Mouse (Mus musculus) heart, embryonic 14.5 days (tissue): ENCODE data around the gene Ago3. TPM values are rescaled to one million over a fixed set of nuclear protein-coding genes. Genes with fewer than 3 reads are reported as not detected.

ENCODE experiments used
- ATAC-seq: fragments of 200-750 bp; cut with Nextera tagmentation; 2 replicates; pipeline ENCODE4 v1.8.0; 2017; ENCODE audit warnings: low read depth, moderate TSS enrichment; ENCODE audit not compliant: insufficient number of reproducible peaks, insufficient read depth, low FRiP score
- H3K27ac ChIP-seq, 2 experiments: fragments of 200-500 bp in 1 of 2; fragments of 300-500 bp in 1 of 2; sonication (generic) in 1 of 2; replicated peaks in 1 of 2; 2 replicates each; pipeline ENCODE4 v1.5.1; 2012 to 2014; ENCODE audit warnings: low read depth in 2 of 2, low read length in 2 of 2, control low read depth in 1 of 2, mild to moderate bottlenecking in 1 of 2, mixed read lengths in 1 of 2; ENCODE audit not compliant: control insufficient read depth in 1 of 2, insufficient read depth in 1 of 2
- H3K27me3 ChIP-seq: fragments of 300-500 bp; sonication (generic); 2 replicates; pipeline ENCODE4 v1.6.1; 2014; ENCODE audit warnings: mild to moderate bottlenecking, low read length, control low read depth; ENCODE audit not compliant: control insufficient read depth, insufficient read depth
- H3K36me3 ChIP-seq: fragments of 300-500 bp; sonication (generic); 2 replicates; pipeline ENCODE4 v1.6.1; 2014; ENCODE audit warnings: mild to moderate bottlenecking, control low read depth, low read length, mixed read lengths; ENCODE audit not compliant: control insufficient read depth, insufficient read depth
- H3K4me1 ChIP-seq, 2 experiments: fragments of 200-500 bp in 1 of 2; fragments of 300-500 bp in 1 of 2; sonication (generic) in 1 of 2; 2 replicates each; pipeline ENCODE4 v1.6.1; 2012 to 2014; ENCODE audit warnings: low read length in 2 of 2, control low read depth in 1 of 2, mixed read lengths in 1 of 2; ENCODE audit not compliant: control insufficient read depth in 2 of 2, insufficient read depth in 2 of 2
- H3K4me2 ChIP-seq: fragments of 300-500 bp; sonication (generic); 2 replicates; pipeline ENCODE4 v1.6.1; 2014; ENCODE audit warnings: mild to moderate bottlenecking, low read length
- H3K4me3 ChIP-seq, 2 experiments: fragments of 200-500 bp in 1 of 2; fragments of 300-500 bp in 1 of 2; sonication (generic) in 1 of 2; 2 replicates each; pipeline ENCODE4 v1.5.1; 2012 to 2014; ENCODE audit warnings: low read length in 2 of 2, mild to moderate bottlenecking in 2 of 2, control low read depth in 1 of 2, low read depth in 1 of 2, moderate library complexity in 1 of 2; ENCODE audit not compliant: control insufficient read depth in 1 of 2, insufficient read depth in 1 of 2
- H3K9ac ChIP-seq: fragments of 300-500 bp; sonication (generic); 2 replicates; pipeline ENCODE4 v1.6.1; 2014; ENCODE audit warnings: mild to moderate bottlenecking, low read length
- H3K9me3 ChIP-seq: fragments of 300-500 bp; sonication (generic); 2 replicates; pipeline ENCODE4 v1.6.1; 2016; ENCODE audit warnings: low read length, control low read depth; ENCODE audit not compliant: control insufficient read depth
- WGBS: fragments of 180-500 bp; shearing (Covaris S2); extraction: QIAGEN DNeasy Blood & Tissue Kit; methylation state at CpG from one replicate; pipeline ENCODE4 v1.1.7; 2014; 5-methylcytosine and 5-hydroxymethylcytosine counted together
- polyA plus RNA-seq: library from polyadenylated mRNA; unstranded; fragments of >200 nt; fragmentation: Nextera tagmentation; extraction: Ambion mirVana; gene quantifications from 2 replicates; pipeline ENCODE4 v1.2.1, GENCODE M21; 2014

Gene Ago3
- polyA plus RNA-seq, 1 experiment from 2014 or later = 11.1 TPM

DNA sequence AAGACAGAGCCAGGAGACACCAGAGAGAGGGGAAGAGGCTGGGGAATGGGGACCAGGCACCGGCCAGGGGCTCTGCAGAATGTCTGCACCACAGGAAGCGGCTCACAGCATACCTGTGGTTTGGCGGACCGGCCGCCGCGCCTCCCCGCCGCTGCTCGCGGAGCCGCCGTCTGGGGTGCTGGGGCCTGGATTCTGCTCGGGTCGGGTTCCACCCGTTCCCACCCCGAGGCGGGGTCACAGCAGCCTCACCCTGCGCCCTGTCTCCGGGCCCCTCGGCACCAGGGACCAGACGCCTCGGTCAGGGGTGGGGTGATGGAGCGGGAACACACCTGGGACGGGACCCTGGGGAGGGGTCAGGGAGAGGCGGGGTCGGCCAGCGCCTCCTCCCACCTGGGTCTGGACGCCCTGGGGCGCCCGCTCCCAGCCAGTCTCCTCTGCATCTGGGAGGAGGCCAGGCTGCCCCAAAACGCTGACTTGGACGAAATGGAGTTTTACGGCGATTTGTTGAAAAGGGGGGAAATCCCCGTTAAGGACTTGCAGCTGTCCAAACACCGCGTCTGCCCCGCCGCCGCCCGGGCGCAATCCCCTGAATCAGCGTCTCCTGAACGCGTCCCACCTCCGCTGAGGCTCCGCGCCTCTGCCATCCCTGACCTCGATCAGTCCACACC, 128.3 kb downstream of the Ago3 start:
- H3K36me3 ChIP-seq = no peaks in the 10 kb centered on the region
- no peak for ATAC-seq
- peak overlapping the region; percentile 44; the same call in 1 of the 2 replicates for H3K9ac ChIP-seq
- under 1% methylated on average over 44 of the region's 50 CpGs for WGBS
- H3K4me2 ChIP-seq = peak overlapping the region; percentile 66
- H3K4me3 ChIP-seq = peak overlapping the region; percentile 4 to 35; a peak in 3 of 4 replicates
- H3K9me3 ChIP-seq = peaks cover 3% of the 10 kb centered on the region; the same call in 1 of the 2 replicates
- peaks cover 57% of the 10 kb centered on the region for H3K27me3 ChIP-seq
- H3K27ac ChIP-seq = no peak overlapping the region
- peaks cover 13 to 28% of the 10 kb centered on the region in 2 experiments; a peak in 3 of 4 replicates for H3K4me1 ChIP-seq

DNA sequence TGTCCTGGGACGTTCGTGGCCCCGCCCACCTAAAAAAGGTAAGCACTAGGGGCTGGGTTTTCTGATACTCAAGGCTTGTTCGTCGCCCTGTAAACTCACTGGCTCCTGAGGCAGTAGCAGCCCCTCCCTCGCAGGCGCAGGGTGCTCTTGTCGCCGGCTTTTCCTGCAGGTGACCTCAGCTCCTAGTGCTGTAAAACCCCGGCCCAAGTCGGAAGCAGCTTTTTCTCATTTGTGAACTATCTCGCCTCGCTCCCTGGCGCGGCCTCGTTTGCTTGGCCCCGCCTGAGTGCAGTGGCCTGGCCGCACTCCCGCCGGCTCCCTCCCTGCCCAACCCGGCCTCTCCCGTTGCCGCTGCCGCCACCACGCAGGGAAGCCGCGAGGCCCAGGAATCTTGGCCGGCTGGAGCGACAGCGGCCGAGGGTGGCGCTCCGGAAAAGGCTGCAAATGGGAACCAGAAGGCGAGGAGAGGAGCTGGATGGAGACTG, 132.7 kb downstream of the Ago3 start:
- Histone ChIP-seq H3K36me3 (no peaks in the 10 kb centered on the region), H3K27ac (no peak overlapping the region), H3K4me3 (peak overlapping the region; percentile 29 to 32), H3K27me3 (peaks cover 49% of the 10 kb centered on the region), H3K9ac (peak overlapping the region; percentile 63), H3K4me2 (peak overlapping the region; percentile 70), H3K4me1 (peaks cover 13 to 23% of the 10 kb centered on the region in 2 experiments; a peak in 3 of 4 replicates), H3K9me3 (no peaks in the 10 kb centered on the region)
- peak; percentile 29; the same call in 1 of the 2 replicates for ATAC-seq
- 1% methylated on average over 34 of the region's 34 CpGs for WGBS

DNA sequence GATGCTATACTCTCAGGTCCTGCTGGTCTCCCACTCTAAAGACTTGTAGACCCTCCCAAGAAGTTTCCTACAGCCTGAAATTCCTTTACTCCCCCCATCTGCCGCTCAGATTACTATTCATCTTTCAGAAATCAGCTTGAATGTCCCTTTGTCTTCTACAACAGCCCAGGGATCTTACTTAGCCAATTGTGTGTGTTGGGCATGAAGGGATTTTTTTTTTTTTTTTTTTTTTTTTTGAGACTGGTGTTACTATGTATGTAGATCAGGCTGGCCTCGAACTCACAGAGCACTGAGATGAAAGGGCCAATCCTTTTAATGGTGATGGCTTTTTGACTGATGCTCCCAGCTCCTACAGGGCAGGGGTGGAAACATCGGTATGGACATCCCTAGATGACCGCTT, 133.4 kb downstream of the Ago3 start:
- peaks cover 12 to 16% of the 10 kb centered on the region in 2 experiments for H3K4me1 ChIP-seq
- no peak overlapping the region for H3K4me3 ChIP-seq
- ATAC-seq = no peak
- H3K27me3 ChIP-seq = peaks cover 42% of the 10 kb centered on the region
- H3K36me3 ChIP-seq = no peaks in the 10 kb centered on the region
- no peak overlapping the region for H3K27ac ChIP-seq
- H3K9ac ChIP-seq = no peak overlapping the region
- no peak overlapping the region for H3K4me2 ChIP-seq
- WGBS = 41% methylated on average over 4 of the region's 4 CpGs
- H3K9me3 ChIP-seq = no peaks in the 10 kb centered on the region

GRCm38 (mm10) chr4:126295152-126295551, 134.2 kb downstream of the Ago3 start:
- Histone ChIP-seq H3K9ac (no peak overlapping the region), H3K4me3 (no peak overlapping the region), H3K36me3 (no peaks in the 10 kb centered on the region), H3K9me3 (no peaks in the 10 kb centered on the region), H3K4me2 (no peak overlapping the region), H3K4me1 (peaks cover 11 to 13% of the 10 kb centered on the region in 2 experiments), H3K27me3 (peaks cover 42% of the 10 kb centered on the region), H3K27ac (no peak overlapping the region)
- 69% methylated on average over 6 of the region's 6 CpGs for WGBS
- ATAC-seq = no peak

- peaks cover 56% of the 10 kb centered on the region for H3K27me3 ChIP-seq
- H3K27ac ChIP-seq = no peak overlapping the region
- H3K9ac ChIP-seq = no peak overlapping the region
These were observed 138.2 kb downstream of the Ago3 start for GRCm38 (mm10) chr4:126291196-126291595.

GRCm38 (mm10) chr4:126290314-126290713, 139.0 kb downstream of the Ago3 start:
- Histone ChIP-seq H3K27me3 (peaks cover 56% of the 10 kb centered on the region), H3K4me2 (no peak overlapping the region), H3K36me3 (no peaks in the 10 kb centered on the region), H3K27ac (no peak overlapping the region), H3K9me3 (peaks cover 5% of the 10 kb centered on the region; the same call in 1 of the 2 replicates), H3K9ac (no peak overlapping the region), H3K4me3 (no peak overlapping the region), H3K4me1 (peaks cover 7% of the 10 kb centered on the region in 2 experiments)
- ATAC-seq = no peak
- 81% methylated on average over 8 of the region's 8 CpGs for WGBS

More at GRCm38 (mm10) chr4:126291196-126291595, 138.2 kb downstream of the Ago3 start:
- Histone ChIP-seq H3K36me3 (no peaks in the 10 kb centered on the region), H3K4me1 (peaks cover 6 to 8% of the 10 kb centered on the region in 2 experiments), H3K9me3 (no peaks in the 10 kb centered on the region), H3K4me2 (no peak overlapping the region), H3K4me3 (no peak overlapping the region)
- WGBS = 15% methylated on average over 13 of the region's 13 CpGs
- ATAC-seq = no peak

DNA sequence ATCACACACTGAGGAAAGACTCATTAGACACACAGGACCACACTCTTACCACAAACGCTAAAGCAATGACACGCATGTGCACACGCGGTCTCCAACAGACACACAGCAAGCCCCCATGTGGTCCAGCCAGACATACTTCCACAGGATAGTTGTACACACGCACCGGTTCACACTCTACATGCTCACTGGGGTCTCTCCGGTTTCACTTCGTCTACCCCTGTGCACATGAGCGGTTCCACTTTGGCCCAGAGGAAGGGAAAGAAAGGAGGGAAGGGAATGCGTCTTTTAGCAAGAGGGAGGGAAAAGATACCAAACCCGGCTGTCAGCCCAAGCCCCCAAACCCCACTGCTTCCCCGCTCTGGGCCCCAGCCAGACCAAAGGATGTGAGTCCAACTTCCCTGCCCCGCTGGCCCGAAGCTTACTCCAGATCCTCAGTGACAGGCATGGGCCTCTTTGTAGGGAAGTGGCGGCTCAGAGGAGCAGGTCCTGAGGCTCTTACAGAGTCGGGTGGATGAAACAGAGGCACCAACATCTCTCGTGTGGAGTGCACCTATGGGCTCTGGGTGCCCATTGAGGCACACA, 141.2 kb downstream of the Ago3 start:
- Histone ChIP-seq H3K27ac (no peak overlapping the region), H3K4me2 (peak overlapping the region; percentile 37), H3K27me3 (peaks cover 63% of the 10 kb centered on the region), H3K9ac (no peak overlapping the region), H3K4me1 (peaks cover 7% of the 10 kb centered on the region in 2 experiments), H3K36me3 (no peaks in the 10 kb centered on the region), H3K4me3 (peak overlapping the region in 1 of 2 experiments; percentile 2; a peak in 1 of 4 replicates), H3K9me3 (peaks cover 5% of the 10 kb centered on the region; the same call in 1 of the 2 replicates)
- no peak for ATAC-seq
- WGBS = 32% methylated on average over 17 of the region's 17 CpGs
